8 mouse cellular contexts compared by ENCODE assay signal in the genomic region with DNA sequence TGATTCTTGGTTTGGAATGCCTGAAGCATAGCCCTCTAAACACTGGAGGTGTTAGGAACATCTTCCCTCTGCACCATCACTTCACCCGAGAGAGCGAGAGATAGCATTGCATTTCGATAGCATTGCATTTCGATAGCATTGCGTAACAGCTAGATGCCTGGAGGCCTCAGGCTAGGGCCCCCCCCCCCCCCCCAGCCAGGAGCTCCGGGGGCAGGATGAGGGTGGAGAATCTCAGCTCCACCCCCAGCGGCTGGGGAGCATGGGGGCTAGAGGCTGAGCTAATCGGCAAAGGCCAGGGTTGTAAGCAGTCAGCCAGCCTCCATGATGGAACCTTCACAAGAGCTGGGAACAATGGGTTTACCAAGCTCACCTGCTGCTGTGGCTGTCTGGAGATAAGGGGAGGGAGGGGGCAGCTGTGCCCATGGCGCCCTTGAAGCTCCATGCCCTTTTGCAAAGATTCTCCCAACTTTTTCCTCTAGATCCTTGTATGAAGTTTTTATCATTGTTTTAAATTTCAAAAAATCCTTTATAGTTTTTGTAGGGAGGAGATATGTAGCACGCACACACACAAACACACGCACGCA. TPM values are rescaled to one million over a fixed set of nuclear protein-coding genes. Genes with fewer than 3 reads are reported as not detected.
DNase-seq lines count a peak whose midpoint lies in the region; ATAC-seq and TF ChIP-seq lines count a peak whose summit lies in the region.

No protein-coding gene starts in this region.

- H3K4me3 ChIP-seq in heart, embryonic 12.5 days = no peak overlapping the region
- no peak overlapping the region for H3K4me3 ChIP-seq in ES-E14 (ENCODE audit: insufficient read depth in 1 of 2, low read depth in 1 of 2, low read length in 2 of 2, poor library complexity in 1 of 2, severe bottlenecking in 1 of 2)
- no peak overlapping the region for H3K4me3 ChIP-seq in thymus, adult 2 months (ENCODE audit: control insufficient read depth, insufficient read depth, low read length)

- TF ChIP-seq CTCF in thymus, adult 2 months (IDR thresholded peaks at IDR 0.05; ENCODE audit: borderline replicate concordance, control insufficient read depth, extremely low read depth, insufficient read depth, low read length, poor library complexity) = no peak

- H3K9ac ChIP-seq in heart, embryonic 12.5 days = peak overlapping the region; percentile 51; the same call in 1 of the 2 replicates
- H3K9ac ChIP-seq in ES-E14 (ENCODE audit: insufficient read depth, low read depth, low read length, poor library complexity, severe bottlenecking) = no peak overlapping the region; the same call in 1 of the 2 replicates

- TF ChIP-seq POLR2A in thymus, adult 2 months (IDR thresholded peaks at IDR 0.05; ENCODE audit: control insufficient read depth, extremely low read depth, insufficient read depth, low read length, poor library complexity) = no peak

- peak overlapping the region; percentile 52 for H3K4me2 ChIP-seq in heart, embryonic 12.5 days

- H3K9me3 ChIP-seq in heart, embryonic 12.5 days (replicated peaks) = no peaks in the 10 kb centered on the region
- H3K9me3 ChIP-seq in ES-E14 (ENCODE audit: control insufficient read depth, insufficient read depth, low read depth, low read length) = no peaks in the 10 kb centered on the region

- H3K36me3 ChIP-seq in heart, embryonic 12.5 days = peaks cover 12% of the 10 kb centered on the region; the same call in 1 of the 2 replicates
- no peaks in the 10 kb centered on the region for H3K36me3 ChIP-seq in ES-E14 (ENCODE audit: control insufficient read depth, insufficient read depth, low read length, poor library complexity, severe bottlenecking)
- no peaks in the 10 kb centered on the region for H3K36me3 ChIP-seq in thymus, adult 2 months (ENCODE audit: control insufficient read depth, insufficient read depth, low read length)

- H3K4me1 ChIP-seq in heart, embryonic 12.5 days (replicated peaks) = peaks cover 87% of the 10 kb centered on the region
- H3K4me1 ChIP-seq in ES-E14 (ENCODE audit: control insufficient read depth in 2 of 2, insufficient read depth in 2 of 2, low read length in 2 of 2, poor library complexity in 1 of 2) = peaks cover 0 to 13% of the 10 kb centered on the region in 2 experiments; a peak in 2 of 4 replicates
- peaks cover 15% of the 10 kb centered on the region for H3K4me1 ChIP-seq in thymus, adult 2 months (replicated peaks; ENCODE audit: control insufficient read depth, insufficient read depth, low read length)

- intact Hi-C loops in left cerebral cortex, postnatal 14 days (cut with DNase I) = no loop called here

- peak overlapping the region; percentile 89 for H3K27ac ChIP-seq in heart, embryonic 12.5 days (ENCODE audit: poor library complexity, severe bottlenecking)
- peak overlapping the region; percentile 60; the same call in 1 of the 2 replicates for H3K27ac ChIP-seq in ES-E14 (ENCODE audit: insufficient read depth, low read depth, low read length, poor library complexity, severe bottlenecking)
- H3K27ac ChIP-seq in thymus, adult 2 months (ENCODE audit: control insufficient read depth, insufficient read depth, low read length) = no peak overlapping the region

- peak; percentile 81 for ATAC-seq in heart, embryonic 12.5 days (ENCODE audit: insufficient number of reproducible peaks, low FRiP score)
- ATAC-seq in granulocyte monocyte progenitor cell, adult 5-6 weeks (replicated peaks; ENCODE audit: poor library complexity, severe bottlenecking) = peak; percentile 40

- in situ Hi-C loops in ES-E14 (cut with MboI; ENCODE audit: low sequenced_read_pairs in 2 of 2, unreplicated experiment in 2 of 2) = no loop called here

- no peaks in the 10 kb centered on the region for H3K27me3 ChIP-seq in heart, embryonic 12.5 days (replicated peaks)
- no peaks in the 10 kb centered on the region for H3K27me3 ChIP-seq in thymus, adult 2 months (ENCODE audit: control insufficient read depth, insufficient read depth, low read length)

- WGBS in heart, embryonic 12.5 days = 27% methylated on average over 12 of the region's 12 CpGs
- 75% methylated on average over 12 of the region's 12 CpGs for WGBS in thymus, adult 2 months

- DNase-seq in heart, postnatal 4 days = no peak
- DNase-seq in ES-E14 (ENCODE audit: low read depth, low spot score) = no peak
- peak; percentile 15 for DNase-seq in lung, postnatal 14 days
- DNase-seq in left cerebral cortex, postnatal 14 days (ENCODE audit: low spot score in 2 of 2) = no peak
- DNase-seq in thymus, adult 2 months = no peak
- DNase-seq in heart, adult 8-10 months (ENCODE audit: low spot score) = no peak

TF ChIP-seq in ES-E14, 5 proteins besides CTCF, POLR2A, EP300 and RAD21:
- TF ChIP-seq HCFC1 (IDR thresholded peaks at IDR 0.05; ENCODE audit: borderline replicate concordance, insufficient read depth, low read length) (no peak), CHD2 (IDR thresholded peaks at IDR 0.05; ENCODE audit: low read depth, low read length) (no peak), ZNF384 (IDR thresholded peaks at IDR 0.05; ENCODE audit: low read depth, low read length) (no peak), ZC3H11A (IDR thresholded peaks at IDR 0.05; ENCODE audit: borderline replicate concordance, low read depth, low read length) (no peak), MAFK (IDR thresholded peaks at IDR 0.05; ENCODE audit: insufficient read depth, low read depth, low read length) (no peak)

RNA-seq across cellular contexts. Expression of gene Afap1, which starts 8.2 kb away (rescaled TPM):
- polyA plus RNA-seq in heart, embryonic 12.5 days (2016; fragmentation: Nextera tagmentation; extraction: Ambion mirVana) = 30.5 and 33.1 TPM in 2 replicates
- total RNA-seq in heart, postnatal 4 days (2021) = 10 to 100 TPM; 45.2 to 45.9 TPM
- 9.0 and 13.7 TPM in 2 replicates for total RNA-seq in ES-E14 (2012; rRNA removed)
- 23.7 and 36.0 TPM in 2 replicates for total RNA-seq in granulocyte monocyte progenitor cell, adult 5-6 weeks (2014; fragmentation: Nextera tagmentation)
- total RNA-seq in granulocyte monocyte progenitor cell, adult 5-6 weeks (2017) = 17.9 and 20.4 TPM in 2 replicates
- total RNA-seq in left cerebral cortex, postnatal 14 days (2021) = 10 to 100 TPM; 66.8 to 71.6 TPM
- 17.2 and 19.5 TPM in 2 replicates for polyA plus RNA-seq in thymus, adult 2 months (2012; rRNA removed)
- 10 to 100 TPM; 16.3 to 21.5 (median 20.7) TPM for total RNA-seq in heart, adult 8-10 months (2022)
